Mouse (Mus musculus) liver, adult 2 months (tissue): Measurements from ENCODE around the gene Oprm1.

Source experiments
- CTCF ChIP-seq: fragments of 200-500 bp; IDR thresholded peaks from 2 replicates; pipeline ENCODE4 v1.5.1; 2011; ENCODE audit warnings: low read depth, low read length, control low read depth
- POLR2A ChIP-seq: fragments of 200-500 bp; IDR thresholded peaks from 2 replicates; pipeline ENCODE4 v1.6.1; 2011; ENCODE audit warnings: low read length, control low read depth; ENCODE audit not compliant: insufficient read depth; ENCODE audit errors: extremely low read depth

DNA sequence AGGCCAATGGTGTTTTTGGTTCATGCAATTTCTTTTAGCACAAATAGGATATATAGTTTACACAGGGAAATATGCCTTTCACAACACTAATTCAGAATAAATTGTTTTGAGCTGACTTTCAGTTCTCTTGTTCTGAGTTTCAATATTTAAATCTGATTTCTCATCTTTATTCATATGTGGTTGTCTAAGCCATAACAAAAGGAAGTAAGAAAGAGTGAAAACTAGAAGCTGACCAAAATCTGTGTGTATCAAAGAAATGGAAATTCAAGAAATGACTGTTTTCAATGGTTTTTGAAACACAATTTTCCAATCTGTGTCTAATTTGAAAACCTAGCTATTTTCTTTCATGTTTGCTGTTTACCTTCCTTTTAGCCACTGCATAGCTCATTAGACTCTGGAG lies 282.7 kb downstream of the Oprm1 start:
- TF ChIP-seq CTCF (no peak), POLR2A (no peak)
